Mouse (Mus musculus) embryonic fibroblast, embryonic 13.5 days (primary cell): ENCODE results near the gene Plxna2.

Experiments
- CTCF ChIP-seq: IDR thresholded peaks from 2 replicates; pipeline ENCODE4 v1.5.1; 2011; ENCODE audit warnings: mild to moderate bottlenecking, control low read depth, low read length, moderate library complexity, borderline replicate concordance; ENCODE audit not compliant: insufficient read depth
- POLR2A ChIP-seq: IDR thresholded peaks from 2 replicates; pipeline ENCODE4 v1.6.1; 2011; ENCODE audit warnings: low read depth, mild to moderate bottlenecking, control low read depth, low read length, moderate library complexity

DNA sequence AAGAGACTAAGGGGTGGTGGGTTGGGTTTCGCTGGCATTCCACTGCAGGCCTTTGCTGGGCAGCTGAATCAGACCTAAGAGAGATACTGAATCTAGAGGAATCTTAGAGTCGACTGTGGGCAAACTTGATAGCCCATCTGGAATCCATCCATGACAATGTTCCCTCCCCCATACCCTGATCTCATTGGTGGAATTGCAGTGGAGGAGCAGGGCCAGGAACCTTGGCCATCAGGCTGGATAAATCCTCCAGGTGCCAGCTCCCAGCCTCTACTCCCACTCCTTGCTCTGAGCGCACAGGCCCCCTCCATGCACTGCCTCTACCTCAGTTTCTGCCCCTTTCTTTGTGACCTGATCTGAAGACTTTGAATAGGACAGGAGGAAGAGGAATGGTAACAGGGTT, 81.3 kb downstream of the Plxna2 start:
- TF ChIP-seq CTCF (no peak), POLR2A (no peak)
